ENCODE assay signal across 8 mouse cellular contexts in genomic region chr5:142816031-142816810, GRCm38 (mm10). TPM values are rescaled to one million over a fixed set of nuclear protein-coding genes. Genes with fewer than 3 reads are reported as not detected.
DNase-seq lines count a peak whose midpoint lies in the region; ATAC-seq lines count a peak whose summit lies in the region.

No protein-coding gene starts in this region.

- peak overlapping the region; percentile 100 for H3K27ac ChIP-seq in forebrain, embryonic 14.5 days (ENCODE audit: low read depth, low read length)
- peak overlapping the region; percentile 100 for H3K27ac ChIP-seq in hindbrain, embryonic 10.5 days

- no peaks in the 10 kb centered on the region for H3K9me3 ChIP-seq in forebrain, embryonic 14.5 days (replicated peaks; ENCODE audit: control insufficient read depth, low read length)
- no peaks in the 10 kb centered on the region for H3K9me3 ChIP-seq in hindbrain, embryonic 10.5 days

- no peak for ATAC-seq in forebrain, embryonic 14.5 days
- ATAC-seq in erythroid progenitor cell, adult 5-6 weeks (replicated peaks; ENCODE audit: low FRiP score, poor library complexity, severe bottlenecking): no peak

- under 1% methylated on average over 39 of the region's 39 CpGs for WGBS in forebrain, embryonic 14.5 days
- under 1% methylated on average over 39 of the region's 39 CpGs for WGBS in hindbrain, embryonic 10.5 days

- H3K4me1 ChIP-seq in forebrain, embryonic 14.5 days (ENCODE audit: control insufficient read depth, insufficient read depth, low read length): peaks cover 18% of the 10 kb centered on the region
- peaks cover 35% of the 10 kb centered on the region for H3K4me1 ChIP-seq in hindbrain, embryonic 10.5 days (replicated peaks)

- H3K27me3 ChIP-seq in forebrain, embryonic 14.5 days (replicated peaks; ENCODE audit: control insufficient read depth, insufficient read depth, low read length): no peaks in the 10 kb centered on the region
- no peaks in the 10 kb centered on the region for H3K27me3 ChIP-seq in hindbrain, embryonic 10.5 days (ENCODE audit: insufficient read depth, poor library complexity, severe bottlenecking)

- peak overlapping the region; percentile 99 for H3K4me2 ChIP-seq in forebrain, embryonic 14.5 days (ENCODE audit: low read length)

- H3K4me3 ChIP-seq in forebrain, embryonic 14.5 days (ENCODE audit: low read depth, low read length): peak overlapping the region; percentile 97
- H3K4me3 ChIP-seq in hindbrain, embryonic 10.5 days: peak overlapping the region; percentile 99

- H3K9ac ChIP-seq in forebrain, embryonic 14.5 days (ENCODE audit: low read length): peak overlapping the region; percentile 100

- DNase-seq in MN1 (ENCODE audit: low spot score): peak; percentile 79
- DNase-seq in brain, adult 2 months (ENCODE audit: low read depth, low spot score): peak; percentile 62
- DNase-seq in forebrain, embryonic 14.5 days (ENCODE audit: low spot score): peak; percentile 58
- DNase-seq in hindbrain, embryonic 10.5 days (ENCODE audit: low spot score): peak; percentile 50
- DNase-seq in layer of hippocampus, postnatal 10 days (ENCODE audit: low spot score in 2 of 2): peak; percentile 49 to 54
- peak; percentile 59 for DNase-seq in lung, postnatal 25 days (ENCODE audit: low spot score)
- DNase-seq in right cerebral cortex, postnatal 25 days: peak; percentile 59

- peaks cover 33% of the 10 kb centered on the region for H3K36me3 ChIP-seq in forebrain, embryonic 14.5 days (ENCODE audit: control insufficient read depth, insufficient read depth, low read length)
- peaks cover 19% of the 10 kb centered on the region for H3K36me3 ChIP-seq in hindbrain, embryonic 10.5 days

RNA-seq across cellular contexts. Expression of gene Tnrc18, which starts 1.2 kb away (rescaled TPM):
- 27.5 and 36.6 TPM in 2 replicates for polyA plus RNA-seq in forebrain, embryonic 14.5 days (2014; fragmentation: Nextera tagmentation; extraction: Ambion mirVana)
- 25.2 and 39.3 TPM in 2 replicates for polyA plus RNA-seq in hindbrain, embryonic 10.5 days (2016; fragmentation: Nextera tagmentation; extraction: Ambion mirVana)
- 100 to 1,000 TPM; 197 to 220 TPM for total RNA-seq in layer of hippocampus, postnatal 10 days (2021)
- total RNA-seq in erythroid progenitor cell, adult 5-6 weeks (2015; ENCODE audit: low replicate concordance): 14.4 and 21.8 TPM in 2 replicates
- 15.1 TPM in 2 replicates for total RNA-seq in erythroid progenitor cell, adult 5-6 weeks (2017; ENCODE audit: low replicate concordance)

Comparison
In these comparisons a context has a peak if more than half of its experiments do, and no peak if none do; other contexts are left out.
1. RNA of gene Tnrc18, which starts 1.2 kb away (total RNA-seq): 197 to 220 TPM in layer of hippocampus, postnatal 10 days; 14.4 to 21.8 TPM in erythroid progenitor cell, adult 5-6 weeks; every median in the first group is over 4 times any median in the second.
2. Peak in every context shown above with its lines, with median percentiles within 50 percentile points of each other: DNase-seq.